Mouse (Mus musculus): ENCODE data around the gene Prss36.
"Not testable (repeated sequence)": the region's sequence is repeated elsewhere in the genome, so short reads cannot be mapped to it uniquely, and the experiment has no call there.

The Prss36 gene

GRCm38 (mm10) chr7:127946470-127947023 is at the start of gene Prss36:
Gene Prss36 (minus strand): TSS chr7:127946725.
- DNase-seq (ENCODE audit: low spot score): no peak

GRCm38 (mm10) chr7:127993341-127993977 is 46.9 kb upstream of the Prss36 start, which contains the start of gene Pycard:
Gene Pycard (minus strand): TSS chr7:127993867.
- DNase-seq (ENCODE audit: low spot score): no peak

GRCm38 (mm10) chr7:127992488-127993340 is 46.2 kb upstream of the Prss36 start:
- no peak for DNase-seq (ENCODE audit: low spot score)

GRCm38 (mm10) chr7:127991643-127992487 is 45.3 kb upstream of the Prss36 start:
- DNase-seq (ENCODE audit: low spot score): peak; percentile 61

GRCm38 (mm10) chr7:127988904-127989303 is 42.4 kb upstream of the Prss36 start:
- no peak for DNase-seq (ENCODE audit: low spot score)

GRCm38 (mm10) chr7:127980606-127981005 is 34.1 kb upstream of the Prss36 start:
- DNase-seq (ENCODE audit: low spot score): no peak

- no peak for DNase-seq (ENCODE audit: low spot score)
Measured at GRCm38 (mm10) chr7:127978856-127979255, 32.3 kb upstream of the Prss36 start.

GRCm38 (mm10) chr7:127974413-127974930 is 27.9 kb upstream of the Prss36 start:
- DNase-seq (ENCODE audit: low spot score): no peak

GRCm38 (mm10) chr7:127967922-127968828 is 21.6 kb upstream of the Prss36 start:
- DNase-seq (ENCODE audit: low spot score): peak; percentile 59

GRCm38 (mm10) chr7:127967004-127967921 is 20.7 kb upstream of the Prss36 start, which contains the start of gene Fus:
Gene Fus (plus strand): TSS chr7:127967457.
- DNase-seq (ENCODE audit: low spot score): peak; percentile 90

- no peak for DNase-seq (ENCODE audit: low spot score)
Measured at GRCm38 (mm10) chr7:127966371-127966918, 19.9 kb upstream of the Prss36 start.

- no peak for DNase-seq (ENCODE audit: low spot score)
Measured at GRCm38 (mm10) chr7:127959364-127959763, 12.8 kb upstream of the Prss36 start.

GRCm38 (mm10) chr7:127952864-127953581 is 6.5 kb upstream of the Prss36 start:
- DNase-seq (ENCODE audit: low spot score): no peak

- no peak for DNase-seq (ENCODE audit: low spot score)
Measured at GRCm38 (mm10) chr7:127944614-127945013, 1.9 kb downstream of the Prss36 start.

- DNase-seq (ENCODE audit: low spot score): not testable (repeated sequence)
Measured at GRCm38 (mm10) chr7:127942097-127942496, 4.4 kb downstream of the Prss36 start.

GRCm38 (mm10) chr7:127936216-127936884 is 10.2 kb downstream of the Prss36 start:
- no peak for DNase-seq (ENCODE audit: low spot score)

- no peak for DNase-seq (ENCODE audit: low spot score)
Measured at GRCm38 (mm10) chr7:127935748-127936159, 10.8 kb downstream of the Prss36 start.
